Mouse (Mus musculus) midbrain, postnatal 0 days (tissue): Measurements from ENCODE around the gene Eme2. TPM values are rescaled to one million over a fixed set of nuclear protein-coding genes. Genes with fewer than 3 reads are reported as not detected.

ENCODE experiments used
- ATAC-seq: fragments of 200-750 bp; cut with Nextera tagmentation; 2 replicates; pipeline ENCODE4 v1.8.0; 2017; ENCODE audit warnings: moderate number of reproducible peaks, mild to moderate bottlenecking, moderate TSS enrichment, moderate library complexity; ENCODE audit not compliant: low FRiP score
- DNase-seq: peaks from one replicate; pipeline ENCODE4 v3.0.0-alpha.2; 2015; ENCODE audit warnings: low spot score
- H3K27ac ChIP-seq: fragments of 300-500 bp; sonication (generic); 2 replicates; pipeline ENCODE4 v1.5.1; 2014; ENCODE audit warnings: low read depth, mild to moderate bottlenecking, low read length, mixed read lengths
- H3K27me3 ChIP-seq: fragments of 300-500 bp; sonication (generic); 2 replicates; pipeline ENCODE4 v1.6.1; 2014; ENCODE audit warnings: low read length, control low read depth, mixed read lengths; ENCODE audit not compliant: insufficient read depth
- H3K36me3 ChIP-seq: fragments of 300-500 bp; sonication (generic); 2 replicates; pipeline ENCODE4 v1.6.1; 2014; ENCODE audit warnings: low read length, control low read depth, mixed read lengths; ENCODE audit not compliant: insufficient read depth
- H3K4me1 ChIP-seq: fragments of 300-500 bp; sonication (generic); 2 replicates; pipeline ENCODE4 v1.6.1; 2014; ENCODE audit warnings: mild to moderate bottlenecking, control low read depth, antibody characterized with exemption, low read length, mixed read lengths; ENCODE audit not compliant: insufficient read depth
- H3K4me2 ChIP-seq: fragments of 300-500 bp; sonication (generic); 2 replicates; pipeline ENCODE4 v1.6.1; 2014; ENCODE audit warnings: low read depth, mild to moderate bottlenecking, low read length, mixed read lengths; ENCODE audit not compliant: poor library complexity, severe bottlenecking
- H3K4me3 ChIP-seq: fragments of 300-500 bp; sonication (generic); 2 replicates; pipeline ENCODE4 v1.5.1; 2014; ENCODE audit warnings: low read depth, mild to moderate bottlenecking, low read length, moderate library complexity
- H3K9ac ChIP-seq: fragments of 300-500 bp; sonication (generic); replicated peaks from 2 replicates; pipeline ENCODE4 v1.6.1; 2014; ENCODE audit warnings: mild to moderate bottlenecking, low read length, moderate library complexity, mixed read lengths; ENCODE audit not compliant: poor library complexity, severe bottlenecking
- H3K9me3 ChIP-seq: fragments of 300-500 bp; sonication (generic); 2 replicates; pipeline ENCODE4 v1.6.1; 2016; ENCODE audit warnings: low read length, control low read depth
- CTCF ChIP-seq: IDR thresholded peaks from 2 replicates; pipeline ENCODE4 v1.5.1; 2016; ENCODE audit warnings: antibody characterized with exemption, mild to moderate bottlenecking
- WGBS: fragments of 180-500 bp; shearing (Covaris S2); extraction: QIAGEN DNeasy Blood & Tissue Kit; methylation state at CpG from one replicate; pipeline ENCODE4 v1.1.7; 2014; 5-methylcytosine and 5-hydroxymethylcytosine counted together
- polyA plus RNA-seq: library from polyadenylated mRNA; unstranded; fragments of >200 nt; fragmentation: Nextera tagmentation; extraction: Ambion mirVana; gene quantifications from 2 replicates; pipeline ENCODE4 v1.2.1, GENCODE M21; 2015
- total RNA-seq: library from RNA; depleted of rRNA; stranded (reverse); fragments of >200 nt; gene quantifications from 2 replicates; pipeline ENCODE4 v1.2.3, GENCODE M21; 2014

The Eme2 gene
- total and polyA plus RNA-seq, 2 experiments from 2014 or later: 20.2 to 29.7 TPM

GRCm38 (mm10) chr17:24890151-24891092 lies 4.5 kb downstream of the Eme2 start:
- TF ChIP-seq CTCF: no peak
- WGBS: 89% methylated on average over 19 of the region's 19 CpGs
- Histone ChIP-seq H3K9ac (no peak overlapping the region), H3K4me1 (peaks cover 11% of the 10 kb centered on the region; the same call in 1 of the 2 replicates), H3K4me3 (no peak overlapping the region), H3K4me2 (no peak overlapping the region), H3K9me3 (no peaks in the 10 kb centered on the region), H3K27me3 (no peaks in the 10 kb centered on the region), H3K27ac (no peak overlapping the region), H3K36me3 (peaks cover 37% of the 10 kb centered on the region)
- DNase-seq: no peak
- ATAC-seq: no peak

- H3K4me1 ChIP-seq: peaks cover 13% of the 10 kb centered on the region; the same call in 1 of the 2 replicates
- WGBS: 91% methylated on average over 3 of the region's 3 CpGs
Observed at GRCm38 (mm10) chr17:24888862-24889261, 6.0 kb downstream of the Eme2 start.

GRCm38 (mm10) chr17:24887291-24888080 lies 7.4 kb downstream of the Eme2 start:
- H3K4me3 ChIP-seq: peak overlapping the region; percentile 82
- peak overlapping the region; percentile 75 for H3K9ac ChIP-seq
- H3K27ac ChIP-seq: peak overlapping the region; percentile 85
- peaks cover 13% of the 10 kb centered on the region; the same call in 1 of the 2 replicates for H3K4me1 ChIP-seq
- H3K4me2 ChIP-seq: peak overlapping the region; percentile 92
- WGBS: 67% methylated on average over 18 of the region's 18 CpGs
- no peaks in the 10 kb centered on the region for H3K27me3 ChIP-seq
- ATAC-seq (no peak), DNase-seq (peak; percentile 8)
- H3K9me3 ChIP-seq: no peaks in the 10 kb centered on the region
- H3K36me3 ChIP-seq: peaks cover 40% of the 10 kb centered on the region
- TF ChIP-seq CTCF: no peak

More at GRCm38 (mm10) chr17:24888862-24889261, 6.0 kb downstream of the Eme2 start:
- ATAC-seq: no peak
- Histone ChIP-seq H3K27me3 (no peaks in the 10 kb centered on the region), H3K9ac (no peak overlapping the region), H3K36me3 (peaks cover 37% of the 10 kb centered on the region), H3K27ac (no peak overlapping the region), H3K4me3 (no peak overlapping the region), H3K9me3 (no peaks in the 10 kb centered on the region), H3K4me2 (no peak overlapping the region)
- TF ChIP-seq CTCF: no peak
- no peak for DNase-seq

DNA sequence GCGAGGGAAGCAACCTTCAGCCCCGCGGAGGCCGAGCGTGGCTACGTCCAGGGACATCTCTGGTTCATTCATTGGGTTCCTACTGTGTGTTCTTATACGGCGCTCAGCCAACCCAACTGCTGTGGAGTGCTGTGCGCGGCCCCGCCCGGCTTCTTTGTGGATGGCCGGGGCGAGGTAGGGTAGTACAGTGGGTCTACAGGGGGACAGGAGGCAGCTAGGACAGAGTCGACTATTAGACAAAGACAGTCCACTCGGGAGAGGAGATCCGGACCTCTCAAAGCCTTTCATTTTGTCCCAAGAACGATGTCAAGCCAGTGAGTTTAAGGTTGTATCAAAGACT lies 8.0 kb downstream of the Eme2 start:
- H3K4me1 ChIP-seq: peaks cover 13% of the 10 kb centered on the region; the same call in 1 of the 2 replicates
- H3K27ac ChIP-seq: peak overlapping the region; percentile 85
- peaks cover 34% of the 10 kb centered on the region for H3K36me3 ChIP-seq
- no peak for TF ChIP-seq CTCF
- DNase-seq: no peak
- peak; percentile 21; the same call in 1 of the 2 replicates for ATAC-seq
- H3K4me3 ChIP-seq: peak overlapping the region; percentile 82
- H3K9me3 ChIP-seq: no peaks in the 10 kb centered on the region
- peak overlapping the region; percentile 92 for H3K4me2 ChIP-seq
- under 1% methylated on average over 18 of the region's 18 CpGs for WGBS
- no peaks in the 10 kb centered on the region for H3K27me3 ChIP-seq
- H3K9ac ChIP-seq: peak overlapping the region; percentile 75

DNA sequence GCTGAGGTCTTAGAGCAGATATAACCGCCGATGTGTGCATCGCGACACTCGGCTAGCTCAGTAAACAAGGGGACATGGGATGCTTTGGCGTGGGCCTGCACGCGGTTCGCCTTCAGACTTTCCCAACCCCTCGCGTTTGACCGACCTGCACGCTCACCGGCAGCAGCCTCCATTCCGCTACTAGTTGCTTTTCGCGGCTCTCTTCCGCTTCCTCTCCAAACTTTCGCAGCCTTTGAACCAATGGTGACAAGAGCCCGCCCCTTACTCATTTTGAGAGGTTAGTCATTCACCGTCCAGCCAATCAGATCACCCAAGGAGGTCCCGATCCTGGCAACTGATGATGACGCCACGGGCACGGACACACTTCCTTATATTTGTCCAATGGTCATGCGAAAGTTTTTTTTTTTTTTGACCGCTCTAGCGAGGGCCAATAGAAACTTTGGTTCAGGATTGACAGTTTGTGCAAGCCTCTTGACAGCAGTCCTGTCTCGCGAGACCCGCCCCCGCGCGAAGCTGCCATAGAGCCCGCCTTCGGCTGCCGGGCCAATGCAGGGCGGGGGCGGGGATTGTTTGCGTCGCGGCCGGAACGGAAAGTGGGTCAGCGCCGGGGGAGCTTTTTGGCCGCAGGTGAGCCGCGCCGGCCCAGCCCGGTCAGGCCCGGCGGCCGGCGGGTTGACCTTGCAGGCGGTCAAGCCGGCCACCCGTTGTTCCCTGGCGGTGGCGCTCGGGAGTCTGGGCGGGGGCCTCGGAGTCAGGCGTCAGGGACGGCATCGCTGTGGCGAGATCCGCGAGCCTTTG lies 8.6 kb downstream of the Eme2 start, which contains the start of the genes Nubp2 and Spsb3:
Gene Nubp2 (minus strand): TSS at position 216 of the 798 bp plus-strand sequence.
Gene Spsb3 (plus strand): TSS at position 510 of the 798 bp plus-strand sequence.
- no peaks in the 10 kb centered on the region for H3K27me3 ChIP-seq
- peaks cover 32% of the 10 kb centered on the region for H3K36me3 ChIP-seq

More for the DNA sequence above, 8.6 kb downstream of the Eme2 start, which contains the start of the genes Nubp2 and Spsb3:
- ATAC-seq (peak; percentile 96), DNase-seq (peak; percentile 100)
- Histone ChIP-seq H3K4me1 (peaks cover 13% of the 10 kb centered on the region; the same call in 1 of the 2 replicates), H3K4me3 (peak within 1 kb of the TSS; percentile 82), H3K9ac (peak within 1 kb of the TSS; percentile 75), H3K4me2 (peak within 1 kb of the TSS; percentile 92), H3K9me3 (no peaks in the 10 kb centered on the region), H3K27ac (peak within 1 kb of the TSS; percentile 85)
- TF ChIP-seq CTCF: no peak; the same call in 1 of the 2 replicates
- WGBS: under 1% methylated on average over 69 of the region's 69 CpGs
